Mouse (Mus musculus) heart, postnatal 0 days (tissue): ENCODE measurements around the gene Ccdc181.

ENCODE experiments used
- CTCF ChIP-seq: IDR thresholded peaks from 2 replicates; pipeline ENCODE4 v1.5.1; 2016; ENCODE audit warnings: antibody characterized with exemption, control low read depth, low read depth
- EP300 ChIP-seq: IDR thresholded peaks from 2 replicates; pipeline ENCODE4 v1.6.1; 2016; ENCODE audit warnings: antibody characterized with exemption, low read depth

DNA sequence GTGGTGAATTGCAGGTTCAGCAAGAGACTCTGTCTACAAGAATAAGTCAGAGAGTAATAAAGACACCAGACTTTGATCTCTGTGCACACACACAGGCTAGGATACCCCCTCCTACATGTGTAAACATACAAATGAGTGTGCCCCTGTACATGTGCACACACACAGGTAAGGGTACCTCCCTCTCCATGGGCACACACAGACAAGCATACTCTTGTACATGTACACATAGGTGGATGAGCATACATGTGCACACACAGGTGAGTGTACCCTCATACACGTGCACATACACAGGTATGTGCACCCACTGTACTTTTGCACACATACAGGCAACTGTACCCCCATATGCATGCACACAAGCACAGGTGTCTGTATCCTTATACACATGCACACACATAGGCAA lies 41.9 kb upstream of the Ccdc181 start:
- TF ChIP-seq CTCF, result no peak
- no peak for TF ChIP-seq EP300
